Mouse (Mus musculus): Measurements from ENCODE around the gene Wnt9a. TPM values are rescaled to one million over a fixed set of nuclear protein-coding genes. Genes with fewer than 3 reads are reported as not detected.

The Wnt9a gene
- polyA plus RNA-seq, 1 experiment from 2014 or later, result 1.4 TPM

DNA sequence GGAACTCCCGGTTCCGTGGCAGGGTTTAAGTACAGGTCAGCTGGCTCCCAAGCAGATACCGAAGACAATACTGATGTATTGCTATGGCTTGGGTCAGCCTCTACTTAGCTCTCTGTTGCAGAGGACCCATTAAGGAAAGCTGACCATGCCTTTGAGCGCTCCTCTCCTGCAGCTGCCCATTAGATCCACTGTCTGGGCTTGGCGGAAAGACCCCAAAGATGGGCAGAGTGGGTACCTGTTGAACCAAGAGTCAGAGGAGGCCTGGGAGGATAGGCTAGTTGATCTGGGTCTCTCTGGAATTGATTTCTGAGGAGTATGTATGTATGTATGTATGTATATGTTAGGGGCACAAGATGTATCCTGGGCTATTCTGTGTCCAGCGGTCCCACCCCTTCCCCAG lies 1.9 kb downstream of the Wnt9a start:
- Histone ChIP-seq H3K9me3 (replicated peaks; ENCODE audit: control insufficient read depth, low read length) (no peaks in the 10 kb centered on the region), H3K4me2 (ENCODE audit: low read length) (no peak overlapping the region), H3K4me3 (ENCODE audit: low read depth, low read length) (no peak overlapping the region), H3K27ac (ENCODE audit: low read depth, low read length) (peak overlapping the region; percentile 21; the same call in 1 of the 2 replicates), H3K27me3 (replicated peaks; ENCODE audit: control insufficient read depth, insufficient read depth, low read length) (peaks cover 54% of the 10 kb centered on the region), H3K4me1 (ENCODE audit: control insufficient read depth, insufficient read depth, low read length) (peaks cover 17% of the 10 kb centered on the region), H3K9ac (ENCODE audit: low read length) (no peak overlapping the region), H3K36me3 (ENCODE audit: control insufficient read depth, insufficient read depth, low read length) (no peaks in the 10 kb centered on the region)
- 42% methylated on average over 6 of the region's 6 CpGs for WGBS
- ATAC-seq (no peak), DNase-seq (ENCODE audit: low spot score) (no peak)

DNA sequence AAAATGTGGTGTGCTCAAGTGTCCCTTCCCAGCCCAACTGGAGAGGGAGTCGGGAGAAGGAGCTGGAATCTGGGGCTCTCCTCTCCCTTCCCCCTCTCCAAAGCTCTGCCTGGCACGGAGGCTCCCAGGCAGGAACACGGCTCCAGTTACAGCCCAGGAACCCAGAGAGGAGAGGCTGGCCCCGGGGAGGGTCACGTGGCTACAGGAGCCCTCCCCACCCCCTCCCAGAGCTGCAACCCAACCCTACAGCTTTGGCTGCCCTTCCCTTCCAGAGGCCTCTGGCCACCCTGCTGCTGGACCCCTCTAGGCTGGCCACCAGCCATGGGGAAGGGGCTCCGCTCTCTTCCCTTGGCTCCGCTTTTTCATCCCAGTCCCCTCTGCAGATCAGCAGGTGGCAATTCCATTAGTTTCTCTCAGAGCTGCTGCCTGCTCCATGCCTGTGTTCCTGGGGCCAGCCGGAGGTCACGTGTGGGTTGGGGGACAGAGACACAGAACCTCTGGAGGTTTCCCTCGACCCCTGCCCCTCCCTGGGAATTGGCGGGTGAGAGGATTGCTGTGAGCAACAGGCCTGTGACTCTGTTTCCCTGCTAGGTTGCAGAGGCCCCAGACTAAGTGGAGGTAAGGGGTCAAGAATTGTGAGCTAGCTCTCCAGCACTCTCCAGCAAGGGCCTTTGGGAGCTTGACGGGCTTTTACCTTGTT lies 2.5 kb downstream of the Wnt9a start:
- Histone ChIP-seq H3K36me3 (ENCODE audit: control insufficient read depth, insufficient read depth, low read length) (no peaks in the 10 kb centered on the region), H3K9ac (ENCODE audit: low read length) (no peak overlapping the region), H3K4me1 (ENCODE audit: control insufficient read depth, insufficient read depth, low read length) (peaks cover 17% of the 10 kb centered on the region), H3K4me2 (ENCODE audit: low read length) (no peak overlapping the region), H3K27me3 (replicated peaks; ENCODE audit: control insufficient read depth, insufficient read depth, low read length) (peaks cover 48% of the 10 kb centered on the region), H3K4me3 (ENCODE audit: low read depth, low read length) (no peak overlapping the region), H3K9me3 (replicated peaks; ENCODE audit: control insufficient read depth, low read length) (no peaks in the 10 kb centered on the region), H3K27ac (ENCODE audit: low read depth, low read length) (peak overlapping the region; percentile 21)
- DNase-seq (ENCODE audit: low spot score) (no peak), ATAC-seq (no peak)
- WGBS, result 11% methylated on average over 11 of the region's 12 CpGs

DNA sequence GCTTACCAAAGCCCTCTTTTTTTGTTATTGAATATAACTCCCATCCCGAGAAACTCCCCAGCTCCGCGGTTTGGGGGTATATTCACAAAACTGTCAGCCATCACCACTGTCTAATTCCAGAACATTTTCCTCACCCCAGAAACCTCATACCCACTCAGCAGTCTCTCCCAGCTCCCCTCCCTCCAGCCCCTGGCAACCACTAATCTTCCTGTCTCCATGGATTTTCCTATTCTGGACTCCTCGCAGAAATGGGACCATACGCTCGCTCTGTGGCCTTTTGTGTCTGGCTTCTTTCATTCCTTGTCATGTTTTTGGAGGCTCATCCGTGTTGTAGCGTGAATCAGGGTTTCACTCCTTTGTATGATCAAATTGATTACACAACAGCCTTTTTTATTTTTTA lies 3.2 kb downstream of the Wnt9a start:
- Histone ChIP-seq H3K9ac (ENCODE audit: low read length) (peak overlapping the region; percentile 6; the same call in 1 of the 2 replicates), H3K9me3 (replicated peaks; ENCODE audit: control insufficient read depth, low read length) (no peaks in the 10 kb centered on the region), H3K27me3 (replicated peaks; ENCODE audit: control insufficient read depth, insufficient read depth, low read length) (peaks cover 41% of the 10 kb centered on the region), H3K27ac (ENCODE audit: low read depth, low read length) (no peak overlapping the region), H3K4me2 (ENCODE audit: low read length) (no peak overlapping the region), H3K4me1 (ENCODE audit: control insufficient read depth, insufficient read depth, low read length) (peaks cover 17% of the 10 kb centered on the region), H3K4me3 (ENCODE audit: low read depth, low read length) (no peak overlapping the region), H3K36me3 (ENCODE audit: control insufficient read depth, insufficient read depth, low read length) (no peaks in the 10 kb centered on the region)
- WGBS, result 20% methylated on average over 8 of the region's 8 CpGs
- DNase-seq (ENCODE audit: low spot score) (peak; percentile 39), ATAC-seq (no peak)

DNA sequence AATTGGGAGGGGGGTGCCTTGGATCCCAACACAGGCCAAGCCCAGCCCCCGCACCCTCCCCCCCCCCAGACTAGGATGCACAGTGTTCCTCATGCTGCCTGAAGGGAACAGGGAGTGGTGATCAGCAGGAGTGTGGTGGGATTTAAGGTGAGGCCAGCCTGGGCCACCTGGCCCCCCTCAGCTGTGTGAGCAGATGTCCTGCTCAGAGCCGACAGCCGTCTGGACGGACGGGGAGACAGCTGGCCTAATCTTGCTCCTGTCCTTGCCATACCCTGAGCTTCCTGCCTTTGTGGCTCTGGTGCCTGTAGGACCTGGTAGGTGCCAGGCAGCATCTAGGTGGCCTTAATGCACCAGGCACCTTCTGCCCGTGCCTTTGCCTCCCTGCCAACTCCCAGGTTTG lies 5.3 kb downstream of the Wnt9a start:
- H3K36me3 ChIP-seq (ENCODE audit: control insufficient read depth, insufficient read depth, low read length), result no peaks in the 10 kb centered on the region
- no peak overlapping the region for H3K4me3 ChIP-seq (ENCODE audit: low read depth, low read length)
- no peak for ATAC-seq
- H3K27me3 ChIP-seq (replicated peaks; ENCODE audit: control insufficient read depth, insufficient read depth, low read length), result peaks cover 21% of the 10 kb centered on the region
- no peak for DNase-seq (ENCODE audit: low spot score)
- H3K9ac ChIP-seq (ENCODE audit: low read length), result no peak overlapping the region
- no peak overlapping the region for H3K27ac ChIP-seq (ENCODE audit: low read depth, low read length)
- no peak overlapping the region for H3K4me2 ChIP-seq (ENCODE audit: low read length)
- no peaks in the 10 kb centered on the region for H3K9me3 ChIP-seq (replicated peaks; ENCODE audit: control insufficient read depth, low read length)
- H3K4me1 ChIP-seq (ENCODE audit: control insufficient read depth, insufficient read depth, low read length), result peaks cover 12% of the 10 kb centered on the region; the same call in 1 of the 2 replicates
- WGBS, result 66% methylated on average over 6 of the region's 6 CpGs

DNA sequence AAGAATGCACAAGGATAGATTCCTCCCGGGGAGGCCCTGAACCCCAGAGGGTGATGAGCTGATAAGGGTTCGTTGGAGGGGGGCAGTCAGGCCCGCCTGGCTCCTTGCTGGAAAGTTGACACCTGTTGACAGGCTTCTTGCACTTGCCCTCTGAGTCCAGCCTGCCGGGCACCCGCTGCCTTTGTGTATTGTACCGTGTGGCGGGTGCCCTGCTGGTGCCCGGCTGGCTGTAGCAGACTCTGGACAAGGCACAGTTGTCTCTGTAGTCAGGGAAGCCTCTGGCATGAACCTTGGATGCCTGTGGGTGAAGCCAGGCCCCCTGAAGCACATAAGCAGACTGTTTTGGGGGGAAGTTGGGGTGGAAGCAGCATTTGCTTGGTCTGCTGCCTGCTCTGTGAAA lies 5.8 kb downstream of the Wnt9a start:
- DNase-seq (ENCODE audit: low spot score) (no peak), ATAC-seq (no peak)
- WGBS, result 56% methylated on average over 8 of the region's 8 CpGs
- Histone ChIP-seq H3K4me2 (ENCODE audit: low read length) (no peak overlapping the region), H3K36me3 (ENCODE audit: control insufficient read depth, insufficient read depth, low read length) (no peaks in the 10 kb centered on the region), H3K4me1 (ENCODE audit: control insufficient read depth, insufficient read depth, low read length) (peaks cover 9% of the 10 kb centered on the region; the same call in 1 of the 2 replicates), H3K27me3 (replicated peaks; ENCODE audit: control insufficient read depth, insufficient read depth, low read length) (peaks cover 16% of the 10 kb centered on the region), H3K27ac (ENCODE audit: low read depth, low read length) (no peak overlapping the region), H3K9ac (ENCODE audit: low read length) (no peak overlapping the region), H3K9me3 (replicated peaks; ENCODE audit: control insufficient read depth, low read length) (no peaks in the 10 kb centered on the region), H3K4me3 (ENCODE audit: low read depth, low read length) (no peak overlapping the region)

DNA sequence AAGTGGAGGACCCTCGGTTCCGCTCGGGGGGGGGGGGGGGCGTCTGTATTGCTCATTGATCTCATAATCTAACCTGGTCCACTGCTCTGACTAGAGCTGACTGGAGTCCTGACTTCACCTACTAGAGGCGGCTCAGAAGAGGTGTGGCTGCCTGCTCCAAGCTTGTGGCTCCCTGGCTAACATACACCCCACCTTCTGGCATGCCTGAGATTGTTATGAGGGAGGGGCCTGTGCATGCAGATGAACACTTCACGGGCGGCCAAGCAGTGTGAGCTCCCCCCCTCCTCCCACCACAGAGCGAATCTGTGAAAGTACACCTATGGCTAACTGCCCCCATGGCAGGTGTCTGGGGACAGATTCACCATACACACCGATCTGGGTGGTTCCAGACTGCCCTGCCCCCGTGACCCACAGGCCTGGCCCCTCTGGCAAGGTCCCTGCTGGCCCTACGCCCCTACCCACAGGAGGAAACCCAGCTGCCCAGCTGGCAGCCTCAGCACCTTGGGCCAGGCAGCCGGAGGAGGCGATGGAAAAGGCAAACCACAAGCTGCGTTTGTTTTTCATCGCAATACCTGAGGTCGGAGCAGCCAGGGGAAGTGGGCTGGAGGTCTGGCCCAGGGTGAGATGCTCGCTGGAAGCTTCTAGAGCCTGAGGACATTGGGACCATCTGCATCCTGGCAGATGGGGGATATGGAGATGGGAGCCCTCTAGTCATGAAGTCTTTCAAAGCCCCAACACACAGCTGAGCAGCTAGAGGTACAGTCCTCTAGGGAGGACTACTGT lies 6.5 kb downstream of the Wnt9a start:
- no peak for DNase-seq (ENCODE audit: low spot score)
- H3K36me3 ChIP-seq (ENCODE audit: control insufficient read depth, insufficient read depth, low read length), result no peaks in the 10 kb centered on the region
- no peak overlapping the region for H3K4me2 ChIP-seq (ENCODE audit: low read length)
- H3K9ac ChIP-seq (ENCODE audit: low read length), result no peak overlapping the region
- H3K4me1 ChIP-seq (ENCODE audit: control insufficient read depth, insufficient read depth, low read length), result peaks cover 6% of the 10 kb centered on the region; the same call in 1 of the 2 replicates
- ATAC-seq, result no peak
- WGBS, result 68% methylated on average over 17 of the region's 17 CpGs
- H3K27ac ChIP-seq (ENCODE audit: low read depth, low read length), result no peak overlapping the region
- H3K9me3 ChIP-seq (replicated peaks; ENCODE audit: control insufficient read depth, low read length), result no peaks in the 10 kb centered on the region
- peaks cover 9% of the 10 kb centered on the region for H3K27me3 ChIP-seq (replicated peaks; ENCODE audit: control insufficient read depth, insufficient read depth, low read length)
- H3K4me3 ChIP-seq (ENCODE audit: low read depth, low read length), result no peak overlapping the region

DNA sequence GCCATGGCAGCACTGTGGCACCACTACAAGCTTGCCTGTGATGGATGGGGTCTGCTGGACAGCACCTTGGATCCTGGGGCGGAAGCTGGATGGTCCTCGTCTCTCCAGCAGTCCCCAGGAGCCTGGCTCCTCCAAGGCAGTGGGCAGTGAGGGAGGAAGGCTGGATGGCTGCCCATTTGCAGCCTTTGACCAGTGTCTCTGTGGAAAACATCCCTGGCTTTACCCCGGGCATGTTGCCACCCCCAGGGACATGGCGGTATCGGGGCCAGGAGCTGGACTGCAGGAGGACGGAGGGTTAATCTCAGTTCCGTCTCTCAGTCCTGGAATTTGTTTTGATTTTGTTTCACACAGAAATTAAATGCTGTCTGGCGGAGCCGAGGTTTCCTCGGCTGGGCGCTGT lies 7.2 kb downstream of the Wnt9a start:
- H3K27me3 ChIP-seq (replicated peaks; ENCODE audit: control insufficient read depth, insufficient read depth, low read length), result 0 out of 2 replicates have a peak, but pooled peaks cover 3% of the 10 kb centered on the region
- 68% methylated on average over 11 of the region's 11 CpGs for WGBS

DNA sequence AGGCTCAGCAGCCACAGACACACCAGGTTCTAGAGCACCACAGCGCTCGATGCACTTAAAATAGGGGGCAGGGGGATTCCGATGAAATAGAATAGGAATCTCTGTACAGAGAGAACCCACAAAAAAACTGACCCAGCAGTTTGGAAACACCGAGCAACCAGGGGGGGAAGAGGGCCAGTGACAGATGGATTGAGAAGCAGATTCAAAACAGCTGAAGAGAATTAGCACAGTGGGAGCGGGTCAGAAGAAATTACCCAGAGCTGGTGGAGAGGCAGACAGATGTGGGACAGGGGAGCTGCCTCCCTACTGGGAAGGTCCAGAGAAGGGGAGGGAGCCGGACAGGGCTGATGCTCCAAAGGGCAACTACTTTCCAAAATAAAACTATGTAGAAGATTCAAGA lies 9.8 kb downstream of the Wnt9a start:
- no peak for DNase-seq (ENCODE audit: low spot score)
- WGBS, result 75% methylated on average over 6 of the region's 6 CpGs
- no peaks in the 10 kb centered on the region for H3K36me3 ChIP-seq (ENCODE audit: control insufficient read depth, insufficient read depth, low read length)
- H3K4me1 ChIP-seq (ENCODE audit: control insufficient read depth, insufficient read depth, low read length), result no peaks in the 10 kb centered on the region
- H3K27me3 ChIP-seq (replicated peaks; ENCODE audit: control insufficient read depth, insufficient read depth, low read length), result no peaks in the 10 kb centered on the region
- no peak overlapping the region for H3K4me2 ChIP-seq (ENCODE audit: low read length)
- no peaks in the 10 kb centered on the region for H3K9me3 ChIP-seq (replicated peaks; ENCODE audit: control insufficient read depth, low read length)
- H3K27ac ChIP-seq (ENCODE audit: low read depth, low read length), result no peak overlapping the region
- H3K4me3 ChIP-seq (ENCODE audit: low read depth, low read length), result no peak overlapping the region
- no peak overlapping the region for H3K9ac ChIP-seq (ENCODE audit: low read length)
- no peak for ATAC-seq

More for the DNA sequence above, 7.2 kb downstream of the Wnt9a start:
- no peak overlapping the region for H3K4me3 ChIP-seq (ENCODE audit: low read depth, low read length)
- H3K9ac ChIP-seq (ENCODE audit: low read length), result no peak overlapping the region
- DNase-seq (ENCODE audit: low spot score), result no peak
- peaks cover 6% of the 10 kb centered on the region; the same call in 1 of the 2 replicates for H3K4me1 ChIP-seq (ENCODE audit: control insufficient read depth, insufficient read depth, low read length)
- no peak overlapping the region for H3K27ac ChIP-seq (ENCODE audit: low read depth, low read length)
- no peak overlapping the region for H3K4me2 ChIP-seq (ENCODE audit: low read length)
- H3K9me3 ChIP-seq (replicated peaks; ENCODE audit: control insufficient read depth, low read length), result no peaks in the 10 kb centered on the region
- no peaks in the 10 kb centered on the region for H3K36me3 ChIP-seq (ENCODE audit: control insufficient read depth, insufficient read depth, low read length)
- no peak for ATAC-seq

DNA sequence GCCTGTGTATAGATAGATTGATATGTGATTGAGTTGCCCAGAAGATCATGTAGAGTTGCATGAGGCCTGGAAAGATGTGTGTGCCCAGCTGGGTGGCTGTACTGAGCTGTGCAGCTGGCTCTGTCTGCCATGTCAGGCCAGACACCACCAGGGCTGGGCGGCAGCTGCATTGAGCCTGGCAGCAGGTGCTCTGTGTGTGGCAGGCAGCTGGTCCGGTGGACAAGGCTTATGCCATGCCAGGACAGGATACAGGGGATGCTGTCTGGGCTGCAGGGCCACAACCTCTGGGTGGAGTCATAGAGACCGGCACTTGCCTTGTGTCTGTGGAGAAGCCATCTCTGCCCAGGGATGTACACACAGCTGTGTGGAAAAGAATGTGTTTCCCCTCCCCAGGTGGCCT lies 16.3 kb downstream of the Wnt9a start:
- no peak overlapping the region for H3K27ac ChIP-seq (ENCODE audit: low read depth, low read length)
- ATAC-seq (no peak), DNase-seq (ENCODE audit: low spot score) (no peak)
- no peaks in the 10 kb centered on the region for H3K9me3 ChIP-seq (replicated peaks; ENCODE audit: control insufficient read depth, low read length)
- H3K4me2 ChIP-seq (ENCODE audit: low read length), result no peak overlapping the region
- H3K36me3 ChIP-seq (ENCODE audit: control insufficient read depth, insufficient read depth, low read length), result no peaks in the 10 kb centered on the region
- no peak overlapping the region for H3K9ac ChIP-seq (ENCODE audit: low read length)
- no peaks in the 10 kb centered on the region for H3K27me3 ChIP-seq (replicated peaks; ENCODE audit: control insufficient read depth, insufficient read depth, low read length)
- 81% methylated on average over 3 of the region's 3 CpGs for WGBS
- H3K4me3 ChIP-seq (ENCODE audit: low read depth, low read length), result no peak overlapping the region
- H3K4me1 ChIP-seq (ENCODE audit: control insufficient read depth, insufficient read depth, low read length), result no peaks in the 10 kb centered on the region

Measured in forebrain, embryonic 14.5 days (tissue).